Mouse (Mus musculus): ENCODE data around the gene Frmpd2.

- TF ChIP-seq CTCF (IDR thresholded peaks at IDR 0.05; ENCODE audit: extremely low read depth, insufficient read length, insufficient replicate concordance, low read depth, low read length) (no peak), POLR2A (IDR thresholded peaks at IDR 0.05; ENCODE audit: low read depth, low read length) (no peak)
Observed at GRCm38 (mm10) chr14:33448276-33448675, 23.2 kb upstream of the Frmpd2 start.
